Mouse (Mus musculus) forebrain, embryonic 13.5 days (tissue): ENCODE measurements around the gene Cacul1. TPM values are rescaled to one million over a fixed set of nuclear protein-coding genes. Genes with fewer than 3 reads are reported as not detected.

ENCODE experiments used
- microRNA-seq: library from miRNA; unstranded; fragments of <30 nt; microRNA quantifications from one replicate; pipeline ENCODE4, GENCODE M21; 2016
- polyA plus RNA-seq: library from polyadenylated mRNA; unstranded; fragments of >200 nt; fragmentation: Nextera tagmentation; extraction: Ambion mirVana; gene quantifications from 2 replicates; pipeline ENCODE4 v1.2.1, GENCODE M21; 2015

The Cacul1 gene
- polyA plus RNA-seq, 1 experiment from 2014 or later: 20.9 TPM

Small RNAs within 50 kb of the gene (microRNA-seq; reads per million reads assigned to microRNA genes)
- not detected for gene Gm25238

Other genes starting within 250 kb of the Cacul1 start
- 0.11 TPM in 1 of 2 replicates, not detected in the other for gene Prlhr, start 112.7 kb downstream of the Cacul1 start, polyA plus RNA-seq
- gene Nanos1, start 175.0 kb upstream of the Cacul1 start, polyA plus RNA-seq: 7.5 and 8.0 TPM in 2 replicates
- 125 and 135 TPM in 2 replicates for gene Eif3a, start 209.6 kb upstream of the Cacul1 start, polyA plus RNA-seq
- 35.9 and 36.2 TPM in 2 replicates for gene Fam45a, start 230.6 kb upstream of the Cacul1 start, polyA plus RNA-seq